Comparison of ENCODE assay signal across 8 mouse cellular contexts in genomic region chr17:4997968-4998367, GRCm38 (mm10). TPM values are rescaled to one million over a fixed set of nuclear protein-coding genes. Genes with fewer than 3 reads are reported as not detected.
DNase-seq lines count a peak whose midpoint lies in the region; ATAC-seq lines count a peak whose summit lies in the region.

No protein-coding gene starts in this region.

- H3K4me3 ChIP-seq in kidney, embryonic 14.5 days (ENCODE audit: low read length): peak overlapping the region; percentile 4; the same call in 1 of the 2 replicates
- peak overlapping the region; percentile 97 for H3K4me3 ChIP-seq in embryonic facial prominence, embryonic 10.5 days
- H3K4me3 ChIP-seq in midbrain, embryonic 15.5 days: peak overlapping the region; percentile 25

- no peaks in the 10 kb centered on the region for H3K9me3 ChIP-seq in kidney, embryonic 14.5 days (ENCODE audit: control insufficient read depth, low read length)
- H3K9me3 ChIP-seq in embryonic facial prominence, embryonic 10.5 days: no peaks in the 10 kb centered on the region
- H3K9me3 ChIP-seq in midbrain, embryonic 15.5 days: no peaks in the 10 kb centered on the region

- ATAC-seq in kidney, embryonic 14.5 days (ENCODE audit: low FRiP score, low TSS enrichment): no peak
- ATAC-seq in midbrain, embryonic 15.5 days (replicated peaks): no peak

- no peaks in the 10 kb centered on the region for H3K27me3 ChIP-seq in kidney, embryonic 14.5 days (ENCODE audit: control insufficient read depth, insufficient read depth, low read length)
- H3K27me3 ChIP-seq in embryonic facial prominence, embryonic 10.5 days (replicated peaks; ENCODE audit: low read depth, poor library complexity, severe bottlenecking): no peaks in the 10 kb centered on the region
- no peaks in the 10 kb centered on the region for H3K27me3 ChIP-seq in midbrain, embryonic 15.5 days (replicated peaks)

- peak overlapping the region; percentile 56 for H3K4me2 ChIP-seq in kidney, embryonic 14.5 days (replicated peaks; ENCODE audit: low read depth, low read length)
- peak overlapping the region; percentile 73 for H3K4me2 ChIP-seq in midbrain, embryonic 15.5 days

- no peak for DNase-seq in kidney, adult 8-10 months
- DNase-seq in embryonic facial prominence, embryonic 10.5 days (ENCODE audit: low spot score): no peak
- peak; percentile 13 for DNase-seq in induced T-regulatory cell, adult 2 months (ENCODE audit: low read depth)
- no peak for DNase-seq in layer of hippocampus, adult 18-20 months (ENCODE audit: low spot score in 2 of 2)
- no peak for DNase-seq in adrenal gland, postnatal 10 days
- no peak for DNase-seq in spleen, adult 12 weeks (ENCODE audit: low spot score)

- H3K4me1 ChIP-seq in kidney, embryonic 14.5 days (ENCODE audit: control insufficient read depth, insufficient read depth, low read length): peaks cover 31% of the 10 kb centered on the region
- peaks cover 62% of the 10 kb centered on the region for H3K4me1 ChIP-seq in embryonic facial prominence, embryonic 10.5 days
- peaks cover 43% of the 10 kb centered on the region for H3K4me1 ChIP-seq in midbrain, embryonic 15.5 days

- no peak overlapping the region for H3K27ac ChIP-seq in kidney, embryonic 14.5 days (ENCODE audit: low read depth, low read length)
- no peak overlapping the region for H3K27ac ChIP-seq in embryonic facial prominence, embryonic 10.5 days (replicated peaks)
- H3K27ac ChIP-seq in midbrain, embryonic 15.5 days: no peak overlapping the region

- no peak overlapping the region for H3K9ac ChIP-seq in kidney, embryonic 14.5 days (ENCODE audit: low read depth, low read length)
- no peak overlapping the region; the same call in 1 of the 2 replicates for H3K9ac ChIP-seq in midbrain, embryonic 15.5 days

- 47% methylated on average over 3 of the region's 3 CpGs for WGBS in kidney, embryonic 14.5 days
- WGBS in embryonic facial prominence, embryonic 10.5 days: 54% methylated on average over 3 of the region's 3 CpGs
- whole genome bisulfite sequencing in midbrain, embryonic 15.5 days: 34% methylated on average over 3 of the region's 3 CpGs

- H3K36me3 ChIP-seq in kidney, embryonic 14.5 days (ENCODE audit: control insufficient read depth, insufficient read depth, low read length): no peaks in the 10 kb centered on the region
- no peaks in the 10 kb centered on the region for H3K36me3 ChIP-seq in embryonic facial prominence, embryonic 10.5 days (replicated peaks)
- no peaks in the 10 kb centered on the region for H3K36me3 ChIP-seq in midbrain, embryonic 15.5 days (replicated peaks)

RNA-seq across cellular contexts. Expression of gene Arid1b, which starts 3.8 kb away (rescaled TPM):
- 17.1 and 19.2 TPM in 2 replicates for polyA plus RNA-seq in kidney, embryonic 14.5 days (2014; fragmentation: Nextera tagmentation; extraction: Ambion mirVana)
- polyA plus RNA-seq in embryonic facial prominence, embryonic 10.5 days (2016; fragmentation: Nextera tagmentation; extraction: Ambion mirVana): 12.4 and 12.7 TPM in 2 replicates
- 14.4 and 16.5 TPM in 2 replicates for polyA plus RNA-seq in midbrain, embryonic 15.5 days (2015; fragmentation: Nextera tagmentation; extraction: Ambion mirVana)
- 100 to 1,000 TPM; 103 to 108 TPM for total RNA-seq in layer of hippocampus, adult 18-20 months (2021)
- 10 to 100 TPM; 56.1 to 75.4 TPM for total RNA-seq in adrenal gland, postnatal 10 days (2021)

Comparison
In these comparisons a context has a peak if more than half of its experiments do, and no peak if none do; other contexts are left out.
1. H3K4me3 ChIP-seq: peak in every context shown above with its lines; median percentile 97 in embryonic facial prominence, embryonic 10.5 days; 25 in midbrain, embryonic 15.5 days; 4 in kidney, embryonic 14.5 days.